Mouse (Mus musculus): ENCODE results near the gene Shroom3.

Shroom3 gene

GRCm38 (mm10) chr5:92937701-92938100 lies 254.5 kb downstream of the Shroom3 start:
- DNase-seq, result peak in 1 of 2 experiments; percentile 29

GRCm38 (mm10) chr5:92939246-92939995 lies 256.2 kb downstream of the Shroom3 start:
- DNase-seq, result no peak

GRCm38 (mm10) chr5:92942166-92942565 lies 258.9 kb downstream of the Shroom3 start:
- no peak for DNase-seq

GRCm38 (mm10) chr5:92942577-92942976 lies 259.3 kb downstream of the Shroom3 start:
- peak in 1 of 2 experiments; percentile 32 for DNase-seq

- DNase-seq, result peak in 1 of 2 experiments; percentile 6
These were observed 261.6 kb downstream of the Shroom3 start for GRCm38 (mm10) chr5:92944867-92945266.

GRCm38 (mm10) chr5:92948972-92949745 lies 265.9 kb downstream of the Shroom3 start:
- no peak for DNase-seq

- no peak for DNase-seq
These were observed 267.3 kb downstream of the Shroom3 start for GRCm38 (mm10) chr5:92950583-92950982.

- no peak for DNase-seq
These were observed 267.8 kb downstream of the Shroom3 start for GRCm38 (mm10) chr5:92951079-92951478.

- DNase-seq, result no peak
These were observed 270.6 kb downstream of the Shroom3 start for GRCm38 (mm10) chr5:92953865-92954264.

- DNase-seq, result peak; percentile 80 to 88
These were observed 271.1 kb downstream of the Shroom3 start for GRCm38 (mm10) chr5:92954323-92954722.

- peak in 1 of 2 experiments; percentile 45 for DNase-seq
These were observed 271.7 kb downstream of the Shroom3 start for GRCm38 (mm10) chr5:92954827-92955475.

GRCm38 (mm10) chr5:92959287-92959686 lies 276.1 kb downstream of the Shroom3 start:
- DNase-seq, result peak in 1 of 2 experiments; percentile 4

GRCm38 (mm10) chr5:92959708-92960107 lies 276.5 kb downstream of the Shroom3 start:
- peak in 1 of 2 experiments; percentile 28 for DNase-seq

- DNase-seq, result peak in 1 of 2 experiments; percentile 25
These were observed 278.1 kb downstream of the Shroom3 start for GRCm38 (mm10) chr5:92961353-92961752.

- DNase-seq, result peak in 1 of 2 experiments; percentile 40
These were observed 278.6 kb downstream of the Shroom3 start for GRCm38 (mm10) chr5:92961770-92962231.

GRCm38 (mm10) chr5:92964691-92965090 lies 281.5 kb downstream of the Shroom3 start:
- no peak for DNase-seq

GRCm38 (mm10) chr5:92967143-92967542 lies 283.9 kb downstream of the Shroom3 start:
- DNase-seq, result no peak

GRCm38 (mm10) chr5:92967906-92968305 lies 284.7 kb downstream of the Shroom3 start:
- no peak for DNase-seq

- DNase-seq, result no peak
These were observed 286.2 kb downstream of the Shroom3 start for GRCm38 (mm10) chr5:92969443-92969842.

- DNase-seq, result no peak
These were observed 286.7 kb downstream of the Shroom3 start for GRCm38 (mm10) chr5:92969926-92970325.

GRCm38 (mm10) chr5:92970480-92970879 lies 287.2 kb downstream of the Shroom3 start:
- DNase-seq, result peak in 1 of 2 experiments; percentile 64

GRCm38 (mm10) chr5:92980393-92980792 lies 297.2 kb downstream of the Shroom3 start:
- no peak for DNase-seq

GRCm38 (mm10) chr5:92980862-92981261 lies 297.6 kb downstream of the Shroom3 start:
- no peak for DNase-seq
